8 mouse cellular contexts compared by ENCODE assay signal in the genomic region with DNA sequence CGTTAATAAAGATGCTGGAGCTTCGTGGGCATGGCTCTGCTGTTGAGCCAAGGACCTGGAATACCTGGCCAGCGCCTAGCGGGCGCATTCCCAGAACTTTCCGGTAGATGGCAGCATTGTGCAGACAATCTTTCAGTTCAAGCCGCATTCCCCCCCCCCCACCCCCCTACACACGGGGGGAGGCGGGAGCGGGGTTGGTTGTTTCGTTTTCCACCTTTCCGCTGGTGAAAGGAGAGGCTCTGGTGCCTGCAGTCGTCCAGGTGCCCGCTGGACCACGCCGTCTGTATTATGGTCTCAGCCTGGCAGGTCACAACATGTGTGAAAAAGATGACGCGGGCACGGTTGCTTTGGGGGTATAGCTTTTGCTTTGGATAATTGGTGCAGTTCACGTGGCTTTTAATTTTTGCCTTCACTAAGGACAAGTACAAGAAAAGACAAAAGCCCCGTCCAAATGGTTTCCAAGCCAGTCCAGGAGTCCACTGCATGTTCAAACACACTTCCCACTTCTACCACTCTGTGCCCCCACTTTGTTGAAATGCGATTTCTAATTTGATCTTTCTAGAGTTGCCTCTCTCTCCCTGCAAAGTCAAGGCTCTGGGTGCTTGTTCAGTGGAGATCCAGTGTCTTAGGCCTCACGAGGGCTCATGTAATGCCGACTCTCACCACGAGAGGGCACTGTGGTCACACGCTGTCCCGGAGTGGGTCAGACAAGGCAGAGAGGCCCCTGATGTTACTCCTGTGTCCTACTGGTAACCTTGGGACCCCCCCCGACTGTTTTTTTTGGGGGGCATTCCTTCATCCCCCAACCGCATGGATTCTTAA. TPM values are rescaled to one million over a fixed set of nuclear protein-coding genes. Genes with fewer than 3 reads are reported as not detected.
DNase-seq lines count a peak whose midpoint lies in the region; ATAC-seq and TF ChIP-seq lines count a peak whose summit lies in the region.

No protein-coding gene starts in this region.

- peak; percentile 68 for ATAC-seq in erythroid progenitor cell, adult 5-6 weeks (replicated peaks; ENCODE audit: low FRiP score, poor library complexity, severe bottlenecking)
- ATAC-seq in heart, embryonic 13.5 days (ENCODE audit: extremely low read depth, insufficient number of reproducible peaks, low FRiP score, low TSS enrichment), result peak; percentile 58; the same call in 1 of the 2 replicates
- peak; percentile 91 for ATAC-seq in kidney, postnatal 0 days (replicated peaks; ENCODE audit: low FRiP score, low read depth)
- ATAC-seq in monocyte, adult 5-6 weeks (replicated peaks; ENCODE audit: insufficient number of reproducible peaks, low FRiP score, low TSS enrichment, poor library complexity, severe bottlenecking), result peak; percentile 73

- no peaks in the 10 kb centered on the region for H3K79me2 ChIP-seq in liver, adult 2 months (ENCODE audit: control insufficient read depth, insufficient read depth, low read length)

- TF ChIP-seq CTCF in kidney, postnatal 0 days (IDR thresholded peaks at IDR 0.05; ENCODE audit: low read depth), result peak; percentile 98
- peak; percentile 99 for TF ChIP-seq CTCF in liver, adult 2 months (IDR thresholded peaks at IDR 0.05; ENCODE audit: low read depth, low read length)

- no peaks in the 10 kb centered on the region for H3K4me1 ChIP-seq in brown adipose tissue, adult 24 weeks (ENCODE audit: control insufficient read depth, insufficient read depth, insufficient read length, low read length)
- 0 out of 2 replicates have a peak, but pooled peaks cover 4% of the 10 kb centered on the region for H3K4me1 ChIP-seq in heart, embryonic 13.5 days
- no peaks in the 10 kb centered on the region for H3K4me1 ChIP-seq in kidney, postnatal 0 days (replicated peaks; ENCODE audit: insufficient read depth, low read length)
- no peaks in the 10 kb centered on the region for H3K4me1 ChIP-seq in liver, adult 2 months (ENCODE audit: control insufficient read depth, insufficient read depth, low read length)

- peak overlapping the region; percentile 67 for H3K4me2 ChIP-seq in heart, embryonic 13.5 days
- peak overlapping the region; percentile 57 for H3K4me2 ChIP-seq in kidney, postnatal 0 days (ENCODE audit: low read length)

- peak; percentile 94 for DNase-seq in CD4-positive, CD25-positive, alpha-beta regulatory T cell, adult 2 months (ENCODE audit: low read depth, low spot score)
- peak; percentile 91 for DNase-seq in kidney, postnatal 0 days (ENCODE audit: low spot score)
- DNase-seq in liver, adult 2 months (ENCODE audit: extremely low read depth, low read depth, low spot score), result peak; percentile 73
- peak; percentile 82 to 83 for DNase-seq in spleen, postnatal 36 days (ENCODE audit: low spot score in 2 of 2)

- WGBS in heart, embryonic 13.5 days, result 1% methylated on average over 29 of the region's 29 CpGs
- under 1% methylated on average over 29 of the region's 29 CpGs for WGBS in kidney, postnatal 0 days
- under 1% methylated on average over 29 of the region's 29 CpGs for WGBS in liver, adult 2 months

- no peaks in the 10 kb centered on the region for H3K36me3 ChIP-seq in heart, embryonic 13.5 days
- no peaks in the 10 kb centered on the region for H3K36me3 ChIP-seq in kidney, postnatal 0 days (ENCODE audit: insufficient read depth, low read length)
- H3K36me3 ChIP-seq in liver, adult 2 months (ENCODE audit: control insufficient read depth, insufficient read depth, low read length), result no peaks in the 10 kb centered on the region

- no peaks in the 10 kb centered on the region for H3K9me3 ChIP-seq in heart, embryonic 13.5 days
- no peaks in the 10 kb centered on the region for H3K9me3 ChIP-seq in kidney, postnatal 0 days (replicated peaks; ENCODE audit: low read length)

- TF ChIP-seq POLR2A in liver, adult 2 months (IDR thresholded peaks at IDR 0.05; ENCODE audit: extremely low read depth, insufficient read depth, low read length), result no peak

- peak overlapping the region; percentile 82 for H3K9ac ChIP-seq in heart, embryonic 13.5 days
- H3K9ac ChIP-seq in kidney, postnatal 0 days (ENCODE audit: low read depth, low read length), result peak overlapping the region; percentile 53; the same call in 1 of the 2 replicates
- H3K9ac ChIP-seq in liver, adult 2 months (ENCODE audit: low read depth, low read length), result peak overlapping the region; percentile 65

- peaks cover 6% of the 10 kb centered on the region; the same call in 1 of the 2 replicates for H3K27me3 ChIP-seq in heart, embryonic 13.5 days (replicated peaks)
- no peaks in the 10 kb centered on the region for H3K27me3 ChIP-seq in kidney, postnatal 0 days (ENCODE audit: insufficient read depth, low read length)
- H3K27me3 ChIP-seq in liver, adult 2 months (ENCODE audit: control insufficient read depth, insufficient read depth, low read length), result no peaks in the 10 kb centered on the region

- peak overlapping the region; percentile 76 for H3K4me3 ChIP-seq in brown adipose tissue, adult 24 weeks (ENCODE audit: insufficient read depth, low read depth, low read length)
- peak overlapping the region; percentile 66 for H3K4me3 ChIP-seq in heart, embryonic 13.5 days
- H3K4me3 ChIP-seq in kidney, postnatal 0 days (replicated peaks; ENCODE audit: low read depth, low read length), result peak overlapping the region; percentile 47
- peak overlapping the region; percentile 73 for H3K4me3 ChIP-seq in liver, adult 2 months (ENCODE audit: insufficient read depth, low read depth, low read length)

- H3K27ac ChIP-seq in brown adipose tissue, adult 24 weeks (replicated peaks; ENCODE audit: low read depth, low read length), result peak overlapping the region; percentile 41; the same call in 1 of the 2 replicates
- H3K27ac ChIP-seq in heart, embryonic 13.5 days (replicated peaks), result peak overlapping the region; percentile 60
- peak overlapping the region; percentile 58 for H3K27ac ChIP-seq in kidney, postnatal 0 days
- H3K27ac ChIP-seq in liver, adult 2 months (replicated peaks; ENCODE audit: insufficient read depth, low read depth, low read length), result 0 out of 2 replicates have a peak overlapping the region, but pooled peaks have one; percentile 6

RNA-seq across cellular contexts. Expression of gene Igfbp7, which starts 52.3 kb away (rescaled TPM):
- polyA plus RNA-seq in brown adipose tissue, adult 24 weeks (2012; ENCODE audit: insufficient read depth, insufficient read length, missing spikeins), result 85.5 and 137 TPM in 2 replicates
- total RNA-seq in erythroid progenitor cell, adult 5-6 weeks (2015; ENCODE audit: low replicate concordance), result 3.8 and 7.6 TPM in 2 replicates
- total RNA-seq in erythroid progenitor cell, adult 5-6 weeks (2017; ENCODE audit: low replicate concordance), result 0.90 TPM in 1 of 2 replicates, not detected in the other
- polyA plus RNA-seq in heart, embryonic 13.5 days (2015; fragmentation: Nextera tagmentation; extraction: Ambion mirVana), result 30.2 and 32.4 TPM in 2 replicates
- 1,308 and 1,398 TPM in 2 replicates for polyA plus RNA-seq in kidney, postnatal 0 days (2015; fragmentation: Nextera tagmentation; extraction: Ambion mirVana)
- total RNA-seq in liver, adult 2 months (2014; rRNA removed), result 69.7 and 96.6 TPM in 2 replicates
- polyA plus RNA-seq in liver, adult 2 months (2012; rRNA removed), result 336 and 387 TPM in 2 replicates
- 2.7 to 6.7 TPM (median 5.0 TPM) in 3 replicates for total RNA-seq in monocyte, adult 5-6 weeks (2017)

Comparison
In these comparisons a context has a peak if more than half of its experiments do, and no peak if none do; other contexts are left out.
1. Peak in every context shown above with its lines: DNase-seq, ATAC-seq, H3K4me3 ChIP-seq and H3K27ac ChIP-seq.
2. H3K27ac ChIP-seq: peak in every context shown above with its lines; median percentile 60 in heart, embryonic 13.5 days; 58 in kidney, postnatal 0 days; 41 in brown adipose tissue, adult 24 weeks; 6 in liver, adult 2 months.